Mouse (Mus musculus) cortical plate, adult 2 months (tissue): ENCODE measurements around the gene Osgepl1. TPM values are rescaled to one million over a fixed set of nuclear protein-coding genes. Genes with fewer than 3 reads are reported as not detected.
"Not testable (repeated sequence)": the region's sequence is repeated elsewhere in the genome, so short reads cannot be mapped to it uniquely, and the experiment has no call there.

Experiments used
- H3K27ac ChIP-seq: fragments of 200-500 bp; 2 replicates; pipeline ENCODE4 v1.5.1; 2012; ENCODE audit warnings: low read length, control low read depth, inconsistent platforms; ENCODE audit not compliant: insufficient read depth
- H3K4me1 ChIP-seq: fragments of 200-500 bp; 2 replicates; pipeline ENCODE4 v1.6.1; 2011; ENCODE audit warnings: low read length; ENCODE audit not compliant: control insufficient read depth, insufficient read depth
- H3K4me3 ChIP-seq: fragments of 200-500 bp; 2 replicates; pipeline ENCODE4 v1.5.1; 2011; ENCODE audit warnings: mild to moderate bottlenecking, low read length, control low read depth; ENCODE audit not compliant: insufficient read depth
- CTCF ChIP-seq: fragments of 200-500 bp; IDR thresholded peaks from 2 replicates; pipeline ENCODE4 v1.5.1; 2011; ENCODE audit warnings: mild to moderate bottlenecking, control low read depth, low read length; ENCODE audit not compliant: insufficient read depth; ENCODE audit errors: extremely low read depth
- POLR2A ChIP-seq: fragments of 200-500 bp; IDR thresholded peaks from 2 replicates; pipeline ENCODE4 v1.6.1; 2011; ENCODE audit warnings: mild to moderate bottlenecking, low read length, control low read depth; ENCODE audit not compliant: insufficient read depth; ENCODE audit errors: extremely low read depth
- polyA plus RNA-seq: library from polyadenylated mRNA; depleted of rRNA; stranded (reverse); fragments of >200 nt; gene quantifications from 2 replicates; pipeline ENCODE4 v1.2.3, GENCODE M21; 2012; rRNA removed

Osgepl1 gene
- polyA plus RNA-seq, 1 experiment: 21.4 TPM

GRCm38 (mm10) chr1:53323254-53323653, 9.8 kb downstream of the Osgepl1 start:
- TF ChIP-seq CTCF: no peak
- TF ChIP-seq POLR2A: no peak
- H3K4me1 ChIP-seq: no peaks in the 10 kb centered on the region

GRCm38 (mm10) chr1:53324277-53324676, 10.9 kb downstream of the Osgepl1 start:
- no peak for TF ChIP-seq CTCF
- TF ChIP-seq POLR2A: no peak

More at GRCm38 (mm10) chr1:53323254-53323653, 9.8 kb downstream of the Osgepl1 start:
- Histone ChIP-seq H3K4me3 (no peak overlapping the region), H3K27ac (no peak overlapping the region)

DNA sequence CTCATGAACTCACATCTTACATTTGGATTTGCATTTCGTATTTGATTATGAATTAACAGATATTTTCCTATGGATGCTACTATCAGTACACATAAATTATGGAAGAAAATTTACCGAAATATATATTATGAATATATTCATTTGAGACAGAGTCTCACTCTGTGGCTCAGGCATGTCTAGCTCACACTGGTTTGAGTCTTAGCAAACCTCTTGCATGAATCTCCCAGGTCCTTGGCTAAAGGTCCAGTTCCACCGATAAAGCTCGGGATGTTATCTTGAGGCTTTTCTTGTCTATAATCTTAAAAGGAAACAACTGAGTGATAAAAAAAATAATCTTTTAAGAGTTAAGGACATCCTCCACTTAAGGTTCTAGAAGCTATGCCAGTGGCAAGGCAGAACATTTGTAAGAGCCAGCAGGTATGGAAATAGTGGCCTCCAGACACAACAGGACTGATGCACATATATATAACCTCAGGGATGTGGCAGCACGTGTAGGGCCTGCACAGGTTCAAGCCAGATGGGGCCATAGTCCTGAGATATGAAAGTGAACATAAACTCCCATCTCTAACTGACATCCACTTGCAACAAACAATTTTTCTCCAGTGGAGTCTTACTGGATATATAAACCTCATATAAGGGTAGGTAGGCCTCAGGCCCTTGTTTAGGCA, 11.5 kb downstream of the Osgepl1 start:
- TF ChIP-seq POLR2A (no peak), CTCF (no peak)
- H3K4me3 ChIP-seq: no peak overlapping the region
- H3K27ac ChIP-seq: no peak overlapping the region
- H3K4me1 ChIP-seq: no peaks in the 10 kb centered on the region

More at GRCm38 (mm10) chr1:53324277-53324676, 10.9 kb downstream of the Osgepl1 start:
- no peak overlapping the region for H3K27ac ChIP-seq
- H3K4me3 ChIP-seq: no peak overlapping the region
- H3K4me1 ChIP-seq: no peaks in the 10 kb centered on the region

GRCm38 (mm10) chr1:53333527-53333926, 20.1 kb downstream of the Osgepl1 start:
- not testable (repeated sequence) for H3K27ac ChIP-seq, H3K4me1 ChIP-seq, H3K4me3 ChIP-seq

DNA sequence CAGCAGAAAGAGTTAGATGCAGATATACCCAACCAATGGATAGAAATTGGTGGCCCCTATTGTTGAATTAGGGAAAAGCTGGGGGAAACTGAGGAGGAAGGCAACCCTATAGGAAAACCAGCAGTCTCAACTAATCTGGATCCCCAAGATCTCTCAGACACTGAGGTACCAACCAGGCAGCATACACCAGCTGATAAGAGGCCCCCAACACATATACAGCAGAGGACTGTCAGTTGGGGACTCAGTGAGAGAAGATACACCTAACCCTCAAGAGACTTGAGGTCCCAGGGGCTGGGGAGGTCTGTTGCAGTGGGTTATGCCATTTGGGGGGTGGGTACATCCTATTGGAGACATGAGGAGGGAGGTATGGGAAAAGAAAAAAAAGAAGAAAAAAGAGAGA, 22.0 kb downstream of the Osgepl1 start:
- no peak overlapping the region for H3K27ac ChIP-seq
- H3K4me1 ChIP-seq: no peaks in the 10 kb centered on the region
- no peak for TF ChIP-seq POLR2A
- no peak for TF ChIP-seq CTCF
- no peak overlapping the region for H3K4me3 ChIP-seq

GRCm38 (mm10) chr1:53337403-53337802, 24.0 kb downstream of the Osgepl1 start:
- H3K4me3 ChIP-seq, H3K27ac ChIP-seq, H3K4me1 ChIP-seq: not testable (repeated sequence)

DNA sequence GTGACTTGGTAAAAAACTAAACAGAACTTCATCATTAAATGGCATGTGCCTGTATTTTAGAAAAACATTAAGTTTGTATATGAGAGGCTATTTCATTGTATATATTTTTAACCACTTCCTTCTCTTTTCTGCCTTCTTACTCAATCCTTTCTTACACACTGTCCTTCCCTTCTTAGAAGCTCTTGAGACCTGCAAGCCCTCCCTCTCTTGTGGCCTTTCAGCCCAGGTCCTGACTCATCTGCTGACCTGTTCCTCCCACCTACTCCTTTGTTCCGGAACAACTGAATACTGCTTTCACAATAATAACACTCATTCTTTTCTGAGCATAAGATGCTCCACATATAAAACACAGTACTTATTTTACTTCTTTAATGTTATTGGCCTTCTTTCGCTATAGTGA, 27.6 kb downstream of the Osgepl1 start:
- H3K27ac ChIP-seq: no peak overlapping the region
- no peak overlapping the region for H3K4me3 ChIP-seq
- no peak for TF ChIP-seq CTCF
- TF ChIP-seq POLR2A: no peak
- H3K4me1 ChIP-seq: no peaks in the 10 kb centered on the region

DNA sequence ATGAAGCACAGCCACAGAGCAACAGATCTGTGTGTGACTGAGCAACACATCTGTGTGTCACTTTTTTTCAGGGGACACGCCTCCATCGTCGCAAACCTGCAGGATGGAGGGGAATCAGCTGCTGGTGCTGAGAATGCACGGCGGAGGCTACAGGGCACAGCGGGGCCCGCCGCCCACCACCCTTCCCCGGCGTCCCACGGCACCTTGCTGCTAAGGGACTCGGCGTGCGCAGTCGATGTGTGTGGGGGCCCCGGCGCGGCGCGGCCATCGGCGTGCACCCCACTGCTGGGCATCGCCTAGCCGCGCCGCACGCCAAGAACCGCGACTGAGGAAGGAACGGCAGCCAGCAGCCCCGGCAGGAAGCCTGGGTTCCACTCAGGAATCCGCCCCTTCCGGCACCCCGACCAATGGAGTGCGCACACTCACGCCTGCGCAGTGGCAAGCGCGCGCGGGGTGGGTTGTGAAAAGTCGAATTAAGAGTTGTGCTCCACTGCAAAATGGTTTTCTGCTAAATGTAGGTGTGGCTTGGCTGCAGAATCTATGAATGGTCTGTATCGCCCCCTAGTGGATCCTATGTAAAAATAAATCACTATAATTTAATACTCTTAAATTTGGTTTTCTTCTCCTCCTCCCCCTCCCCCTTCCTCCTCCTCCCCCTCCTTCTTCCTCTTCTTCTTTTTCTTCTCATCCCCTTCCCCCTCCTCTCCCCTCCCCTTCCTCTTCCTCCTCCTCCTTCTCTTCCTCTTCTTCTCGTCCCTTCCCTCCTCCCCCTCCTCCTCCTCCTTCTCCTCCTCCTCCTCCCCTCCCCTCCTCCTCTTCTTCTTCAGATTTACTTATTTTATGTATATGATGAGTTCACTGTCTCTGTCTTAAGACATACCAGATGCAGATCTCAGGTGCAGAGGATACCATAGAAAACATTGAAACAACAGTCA, 39.2 kb downstream of the Osgepl1 start, which contains the start of the genes Asdurf, Gm28551 and Asnsd1:
Gene Asdurf, minus strand, starts transcription at position 293 of the 935 bp plus-strand sequence.
Gene Gm28551, minus strand, starts transcription at position 341 of the 935 bp plus-strand sequence.
Gene Asnsd1, minus strand, starts transcription at position 426 of the 935 bp plus-strand sequence.
- H3K4me3 ChIP-seq: peak within 1 kb of the TSS; percentile 73
- TF ChIP-seq CTCF (peak; percentile 25; the same call in 1 of the 2 replicates), POLR2A (peak; percentile 92)
- no peaks in the 10 kb centered on the region for H3K4me1 ChIP-seq
- peak within 1 kb of the TSS; percentile 45; the same call in 1 of the 2 replicates for H3K27ac ChIP-seq

DNA sequence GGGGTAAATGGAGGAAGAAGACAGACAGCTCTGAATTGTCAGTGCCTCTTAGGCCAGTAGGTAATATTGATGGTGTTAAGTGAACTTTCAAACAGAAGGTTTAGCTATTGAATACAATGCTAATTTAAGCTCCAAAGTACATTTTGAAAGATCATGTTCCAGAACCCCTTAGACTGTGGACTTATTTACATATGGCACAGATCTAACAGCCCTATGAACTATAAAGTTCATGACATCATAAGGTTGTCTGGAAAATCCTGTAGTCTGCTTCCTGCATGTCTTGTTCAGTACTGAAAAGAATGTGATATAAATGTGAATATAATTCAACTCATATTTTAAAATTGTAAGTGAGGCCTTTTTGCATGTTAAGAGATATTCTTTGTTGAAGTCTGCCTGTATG, 45.6 kb downstream of the Osgepl1 start:
- H3K4me1 ChIP-seq: no peaks in the 10 kb centered on the region
- TF ChIP-seq POLR2A (no peak), CTCF (no peak)
- H3K4me3 ChIP-seq: no peak overlapping the region
- no peak overlapping the region for H3K27ac ChIP-seq

Other genes starting within 250 kb of the Osgepl1 start
- gene 1700019A02Rik, start 126.0 kb upstream of the Osgepl1 start, polyA plus RNA-seq: not detected in 2 replicates
- gene Pms1, start 16.6 kb upstream of the Osgepl1 start, polyA plus RNA-seq: 3.4 and 3.9 TPM in 2 replicates
- 9.5 and 10.1 TPM in 2 replicates for gene Ormdl1, start 16.5 kb upstream of the Osgepl1 start, polyA plus RNA-seq
- 0.52 and 0.70 TPM in 2 replicates for gene Gm28778, start 16.5 kb upstream of the Osgepl1 start, polyA plus RNA-seq
- gene Asdurf, start 39.0 kb downstream of the Osgepl1 start, polyA plus RNA-seq: not detected in 2 replicates
- 0.29 and 0.34 TPM in 2 replicates for gene Gm28551, start 39.0 kb downstream of the Osgepl1 start, polyA plus RNA-seq
- gene Asnsd1, start 39.1 kb downstream of the Osgepl1 start, polyA plus RNA-seq: 16.2 and 16.4 TPM in 2 replicates